7 mouse cellular contexts compared by ENCODE assay signal in the genomic region with DNA sequence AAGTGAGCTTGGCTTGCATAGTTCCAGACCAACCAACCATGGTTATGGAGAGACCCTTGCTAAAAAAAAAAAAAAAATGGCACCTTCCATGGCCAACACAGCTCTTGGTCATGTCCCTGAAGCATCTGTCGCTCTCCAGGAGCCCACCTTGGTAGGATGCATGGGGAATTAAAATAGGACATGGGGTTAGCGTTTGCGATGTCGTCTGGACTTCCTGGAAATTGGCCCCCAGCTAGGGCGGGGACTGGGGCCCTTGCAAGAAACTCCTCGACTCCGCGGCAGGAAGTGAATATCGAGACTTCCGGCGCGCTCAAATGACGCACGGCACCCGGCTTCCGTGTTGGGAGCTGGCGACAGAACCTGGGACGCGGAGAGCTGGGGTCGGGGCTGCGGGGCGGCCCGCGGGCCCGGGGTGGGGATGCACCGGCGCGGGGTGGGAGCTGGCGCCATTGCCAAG. TPM values are rescaled to one million over a fixed set of nuclear protein-coding genes. Genes with fewer than 3 reads are reported as not detected.
DNase-seq lines count a peak whose midpoint lies in the region; ATAC-seq lines count a peak whose summit lies in the region.

Gene Snf8, plus strand, starts transcription at position 290 of the 457 bp plus-strand sequence.

- H3K4me1 ChIP-seq in embryonic facial prominence, embryonic 11.5 days (ENCODE audit: control insufficient read depth, insufficient read depth, low read length), result no peaks in the 10 kb centered on the region
- no peaks in the 10 kb centered on the region for H3K4me1 ChIP-seq in limb, embryonic 11.5 days (ENCODE audit: control insufficient read depth, insufficient read depth, low read length)
- peaks cover 12% of the 10 kb centered on the region for H3K4me1 ChIP-seq in midbrain, embryonic 14.5 days (ENCODE audit: control insufficient read depth, insufficient read depth, low read length)

- DNase-seq in adrenal gland, postnatal 14 days, result peak; percentile 98
- DNase-seq in embryonic facial prominence, embryonic 11.5 days (ENCODE audit: low spot score), result peak; percentile 96
- DNase-seq in heart, adult 11 months, result peak; percentile 99
- peak; percentile 97 for DNase-seq in kidney, adult 18-20 months
- peak; percentile 99 for DNase-seq in limb, embryonic 11.5 days (ENCODE audit: low spot score)
- DNase-seq in midbrain, embryonic 14.5 days, result peak; percentile 97
- peak; percentile 87 to 96 for DNase-seq in spleen, adult 18-20 months

- WGBS in embryonic facial prominence, embryonic 11.5 days, result under 1% methylated on average over 29 of the region's 29 CpGs
- WGBS in limb, embryonic 11.5 days, result under 1% methylated on average over 23 of the region's 29 CpGs
- WGBS in midbrain, embryonic 14.5 days, result under 1% methylated on average over 29 of the region's 29 CpGs

- peak within 1 kb of the TSS; percentile 13; the same call in 1 of the 2 replicates for H3K27ac ChIP-seq in embryonic facial prominence, embryonic 11.5 days (replicated peaks; ENCODE audit: low read depth, low read length)
- no peak within 1 kb of the TSS for H3K27ac ChIP-seq in limb, embryonic 11.5 days (replicated peaks; ENCODE audit: low read depth, low read length)
- peak within 1 kb of the TSS; percentile 68 for H3K27ac ChIP-seq in midbrain, embryonic 14.5 days (replicated peaks; ENCODE audit: low read depth, low read length)

- H3K9ac ChIP-seq in embryonic facial prominence, embryonic 11.5 days (replicated peaks; ENCODE audit: low read length), result peak within 1 kb of the TSS; percentile 82
- H3K9ac ChIP-seq in limb, embryonic 11.5 days (ENCODE audit: low read length), result peak within 1 kb of the TSS; percentile 74
- peak within 1 kb of the TSS; percentile 59 for H3K9ac ChIP-seq in midbrain, embryonic 14.5 days (replicated peaks; ENCODE audit: low read length)

- no peaks in the 10 kb centered on the region for H3K27me3 ChIP-seq in embryonic facial prominence, embryonic 11.5 days (ENCODE audit: control insufficient read depth, insufficient read depth, low read length)
- no peaks in the 10 kb centered on the region for H3K27me3 ChIP-seq in limb, embryonic 11.5 days (ENCODE audit: control insufficient read depth, insufficient read depth, low read length)
- no peaks in the 10 kb centered on the region for H3K27me3 ChIP-seq in midbrain, embryonic 14.5 days (ENCODE audit: control insufficient read depth, insufficient read depth, low read length)

- H3K4me2 ChIP-seq in embryonic facial prominence, embryonic 11.5 days (ENCODE audit: low read depth, low read length), result peak within 1 kb of the TSS; percentile 77
- H3K4me2 ChIP-seq in limb, embryonic 11.5 days (ENCODE audit: low read depth, severe bottlenecking), result peak within 1 kb of the TSS; percentile 95
- peak within 1 kb of the TSS; percentile 95 for H3K4me2 ChIP-seq in midbrain, embryonic 14.5 days (ENCODE audit: low read length)

- no peaks in the 10 kb centered on the region for H3K36me3 ChIP-seq in embryonic facial prominence, embryonic 11.5 days (replicated peaks; ENCODE audit: control insufficient read depth, insufficient read depth, low read depth, low read length)
- H3K36me3 ChIP-seq in limb, embryonic 11.5 days (ENCODE audit: control insufficient read depth, insufficient read depth, low read length), result peaks cover 2% of the 10 kb centered on the region; the same call in 1 of the 2 replicates
- H3K36me3 ChIP-seq in midbrain, embryonic 14.5 days (ENCODE audit: control insufficient read depth, insufficient read depth, low read length), result peaks cover 10% of the 10 kb centered on the region

- no peaks in the 10 kb centered on the region for H3K9me3 ChIP-seq in embryonic facial prominence, embryonic 11.5 days (replicated peaks; ENCODE audit: control insufficient read depth, low read length)
- no peaks in the 10 kb centered on the region for H3K9me3 ChIP-seq in limb, embryonic 11.5 days (ENCODE audit: control insufficient read depth, low read length)
- no peaks in the 10 kb centered on the region for H3K9me3 ChIP-seq in midbrain, embryonic 14.5 days (ENCODE audit: control insufficient read depth, low read length)

- H3K4me3 ChIP-seq in embryonic facial prominence, embryonic 11.5 days (ENCODE audit: low read depth, low read length), result peak within 1 kb of the TSS; percentile 91
- peak within 1 kb of the TSS; percentile 97 for H3K4me3 ChIP-seq in limb, embryonic 11.5 days (ENCODE audit: low read depth, low read length)
- peak within 1 kb of the TSS; percentile 59 for H3K4me3 ChIP-seq in midbrain, embryonic 14.5 days (replicated peaks; ENCODE audit: low read depth, low read length)

- ATAC-seq in embryonic facial prominence, embryonic 11.5 days (replicated peaks; ENCODE audit: insufficient number of reproducible peaks, low FRiP score, low TSS enrichment, low read depth), result no peak; the same call in 1 of the 2 replicates
- no peak for ATAC-seq in limb, embryonic 11.5 days (ENCODE audit: insufficient number of reproducible peaks, low FRiP score, low TSS enrichment, low read depth)
- ATAC-seq in midbrain, embryonic 14.5 days (ENCODE audit: low FRiP score, low TSS enrichment), result peak; percentile 81; the same call in 1 of the 2 replicates

RNA-seq across cellular contexts. Expression of gene Snf8, which starts in this region (rescaled TPM):
- 77.7 and 79.2 TPM in 2 replicates for total RNA-seq in adrenal gland, postnatal 14 days (2021)
- 37.3 and 37.7 TPM in 2 replicates for polyA plus RNA-seq in embryonic facial prominence, embryonic 11.5 days (2014; fragmentation: Nextera tagmentation; extraction: Ambion mirVana)
- polyA plus RNA-seq in limb, embryonic 11.5 days (2014; fragmentation: Nextera tagmentation; extraction: Ambion mirVana), result 38.3 and 39.1 TPM in 2 replicates
- 45.3 and 77.5 TPM in 2 replicates for polyA plus RNA-seq in midbrain, embryonic 14.5 days (2014; fragmentation: Nextera tagmentation; extraction: Ambion mirVana)
